Mouse (Mus musculus) forebrain, embryonic 10.5 days (tissue): ENCODE measurements around the gene Tbx6. TPM values are rescaled to one million over a fixed set of nuclear protein-coding genes. Genes with fewer than 3 reads are reported as not detected.

Source experiments
- DNase-seq: peaks from one replicate; pipeline ENCODE4 v3.0.0-alpha.2; 2017; ENCODE audit warnings: low spot score; ENCODE audit errors: extremely low spot score
- H3K27ac ChIP-seq: fragments of 300-500 bp; sonication (generic); 2 replicates; pipeline ENCODE4 v1.5.1; 2016; ENCODE audit warnings: mild to moderate bottlenecking
- H3K27me3 ChIP-seq: fragments of 300-500 bp; sonication (generic); 2 replicates; pipeline ENCODE4 v1.6.1; 2016; ENCODE audit warnings: mild to moderate bottlenecking; ENCODE audit not compliant: poor library complexity, severe bottlenecking
- H3K36me3 ChIP-seq: fragments of 300-500 bp; sonication (generic); replicated peaks from 2 replicates; pipeline ENCODE4 v1.6.1; 2016; ENCODE audit warnings: mild to moderate bottlenecking, moderate library complexity
- H3K4me1 ChIP-seq: fragments of 300-500 bp; sonication (generic); 2 replicates; pipeline ENCODE4 v1.6.1; 2016
- H3K4me3 ChIP-seq: fragments of 300-500 bp; sonication (generic); 2 replicates; pipeline ENCODE4 v1.5.1; 2016; ENCODE audit warnings: mild to moderate bottlenecking, moderate library complexity
- H3K9me3 ChIP-seq: fragments of 300-500 bp; sonication (generic); 2 replicates; pipeline ENCODE4 v1.6.1; 2016; ENCODE audit warnings: mild to moderate bottlenecking, moderate library complexity
- WGBS: fragments of 180-500 bp; shearing (Covaris S2); methylation state at CpG from one replicate; pipeline ENCODE4 v1.1.7; 2016; 5-methylcytosine and 5-hydroxymethylcytosine counted together
- polyA plus RNA-seq: library from polyadenylated mRNA; unstranded; fragments of >200 nt; fragmentation: Nextera tagmentation; extraction: Ambion mirVana; gene quantifications from 2 replicates; pipeline ENCODE4 v1.2.1, GENCODE M21; 2016

Gene Tbx6
- polyA plus RNA-seq, 1 experiment from 2014 or later, result 0.61 TPM

GRCm38 (mm10) chr7:126799468-126800268 is 18.4 kb downstream of the Tbx6 start:
- H3K36me3 ChIP-seq, result peaks cover 70% of the 10 kb centered on the region

GRCm38 (mm10) chr7:126800269-126801056 is 19.2 kb downstream of the Tbx6 start:
- H3K4me3 ChIP-seq, result peak overlapping the region; percentile 91
- no peaks in the 10 kb centered on the region for H3K27me3 ChIP-seq
- H3K9me3 ChIP-seq, result no peaks in the 10 kb centered on the region
- peaks cover 48% of the 10 kb centered on the region for H3K4me1 ChIP-seq
- no peak for DNase-seq
- H3K27ac ChIP-seq, result peak overlapping the region; percentile 98
- H3K36me3 ChIP-seq, result peaks cover 70% of the 10 kb centered on the region
- 45% methylated on average over 5 of the region's 5 CpGs for WGBS

More at GRCm38 (mm10) chr7:126799468-126800268, 18.4 kb downstream of the Tbx6 start:
- Histone ChIP-seq H3K4me1 (peaks cover 52% of the 10 kb centered on the region), H3K27me3 (no peaks in the 10 kb centered on the region), H3K9me3 (no peaks in the 10 kb centered on the region), H3K27ac (peak overlapping the region; percentile 98), H3K4me3 (peak overlapping the region; percentile 91)
- under 1% methylated on average over 38 of the region's 38 CpGs for WGBS
- no peak for DNase-seq

- WGBS, result 96% methylated on average over 16 of the region's 16 CpGs
- H3K27me3 ChIP-seq, result no peaks in the 10 kb centered on the region
- no peak for DNase-seq
- H3K4me3 ChIP-seq, result peak overlapping the region; percentile 13; the same call in 1 of the 2 replicates
- H3K4me1 ChIP-seq, result peaks cover 42% of the 10 kb centered on the region
- peak overlapping the region; percentile 98 for H3K27ac ChIP-seq
- peaks cover 70% of the 10 kb centered on the region for H3K36me3 ChIP-seq
- H3K9me3 ChIP-seq, result no peaks in the 10 kb centered on the region
Observed at GRCm38 (mm10) chr7:126801057-126801422, 19.8 kb downstream of the Tbx6 start.

GRCm38 (mm10) chr7:126802134-126802889 is 21.0 kb downstream of the Tbx6 start:
- peaks cover 35% of the 10 kb centered on the region for H3K4me1 ChIP-seq
- WGBS, result 88% methylated on average over 11 of the region's 11 CpGs
- H3K4me3 ChIP-seq, result no peak overlapping the region
- no peaks in the 10 kb centered on the region for H3K27me3 ChIP-seq
- no peaks in the 10 kb centered on the region for H3K9me3 ChIP-seq
- no peak overlapping the region for H3K27ac ChIP-seq
- peaks cover 70% of the 10 kb centered on the region for H3K36me3 ChIP-seq
- DNase-seq, result no peak

- peaks cover 35% of the 10 kb centered on the region for H3K4me1 ChIP-seq
- H3K9me3 ChIP-seq, result no peaks in the 10 kb centered on the region
- DNase-seq, result no peak
- no peak overlapping the region for H3K27ac ChIP-seq
- 86% methylated on average over 6 of the region's 6 CpGs for WGBS
- H3K4me3 ChIP-seq, result no peak overlapping the region
- H3K27me3 ChIP-seq, result no peaks in the 10 kb centered on the region
- H3K36me3 ChIP-seq, result peaks cover 70% of the 10 kb centered on the region
Observed at GRCm38 (mm10) chr7:126803181-126803580, 21.9 kb downstream of the Tbx6 start.

- no peak overlapping the region for H3K4me3 ChIP-seq
- H3K27ac ChIP-seq, result no peak overlapping the region
- peaks cover 70% of the 10 kb centered on the region for H3K36me3 ChIP-seq
- H3K9me3 ChIP-seq, result no peaks in the 10 kb centered on the region
- H3K27me3 ChIP-seq, result no peaks in the 10 kb centered on the region
- H3K4me1 ChIP-seq, result peaks cover 38% of the 10 kb centered on the region
- DNase-seq, result no peak
Observed at GRCm38 (mm10) chr7:126803751-126804150, 22.5 kb downstream of the Tbx6 start.

GRCm38 (mm10) chr7:126806956-126807355 is 25.7 kb downstream of the Tbx6 start:
- 91% methylated on average over 6 of the region's 6 CpGs for WGBS
- H3K4me3 ChIP-seq, result peak overlapping the region; percentile 79; the same call in 1 of the 2 replicates

GRCm38 (mm10) chr7:126807405-126807804 is 26.1 kb downstream of the Tbx6 start:
- peaks cover 32% of the 10 kb centered on the region for H3K4me1 ChIP-seq
- no peak for DNase-seq
- peak overlapping the region; percentile 97 for H3K27ac ChIP-seq
- 82% methylated on average over 4 of the region's 4 CpGs for WGBS
- 0 out of 2 replicates have a peak, but pooled peaks cover 2% of the 10 kb centered on the region for H3K27me3 ChIP-seq
- H3K4me3 ChIP-seq, result peak overlapping the region; percentile 79
- peaks cover 55% of the 10 kb centered on the region for H3K36me3 ChIP-seq
- H3K9me3 ChIP-seq, result no peaks in the 10 kb centered on the region

More at GRCm38 (mm10) chr7:126806956-126807355, 25.7 kb downstream of the Tbx6 start:
- H3K4me1 ChIP-seq, result peaks cover 32% of the 10 kb centered on the region
- peaks cover 60% of the 10 kb centered on the region for H3K36me3 ChIP-seq
- no peak for DNase-seq
- no peaks in the 10 kb centered on the region for H3K9me3 ChIP-seq
- no peaks in the 10 kb centered on the region for H3K27me3 ChIP-seq
- H3K27ac ChIP-seq, result 0 out of 2 replicates have a peak overlapping the region, but pooled peaks have one; percentile 97

GRCm38 (mm10) chr7:126808703-126809455 is 27.6 kb downstream of the Tbx6 start:
- WGBS, result under 1% methylated on average over 43 of the region's 43 CpGs
- H3K4me1 ChIP-seq, result peaks cover 34% of the 10 kb centered on the region
- peaks cover 40% of the 10 kb centered on the region for H3K36me3 ChIP-seq
- no peaks in the 10 kb centered on the region for H3K9me3 ChIP-seq
- peak overlapping the region; percentile 79 for H3K4me3 ChIP-seq
- H3K27me3 ChIP-seq, result peaks cover 13% of the 10 kb centered on the region; the same call in 1 of the 2 replicates
- DNase-seq, result peak; percentile 88
- H3K27ac ChIP-seq, result peak overlapping the region; percentile 97

- Histone ChIP-seq H3K4me1 (peaks cover 37% of the 10 kb centered on the region), H3K27me3 (peaks cover 17% of the 10 kb centered on the region; the same call in 1 of the 2 replicates), H3K4me3 (peak overlapping the region; percentile 79), H3K27ac (peak overlapping the region; percentile 97), H3K9me3 (no peaks in the 10 kb centered on the region), H3K36me3 (peaks cover 31% of the 10 kb centered on the region)
- 67% methylated on average over 5 of the region's 5 CpGs for WGBS
- no peak for DNase-seq
Observed at GRCm38 (mm10) chr7:126809723-126810369, 28.6 kb downstream of the Tbx6 start.

GRCm38 (mm10) chr7:126815726-126816222 is 34.5 kb downstream of the Tbx6 start:
- WGBS, result 77% methylated on average over 8 of the region's 8 CpGs

More at GRCm38 (mm10) chr7:126815726-126816222, 34.5 kb downstream of the Tbx6 start:
- peaks cover 9% of the 10 kb centered on the region for H3K4me1 ChIP-seq
- no peak for DNase-seq
- H3K27me3 ChIP-seq, result peaks cover 17% of the 10 kb centered on the region; the same call in 1 of the 2 replicates
- H3K9me3 ChIP-seq, result no peaks in the 10 kb centered on the region
- H3K4me3 ChIP-seq, result no peak overlapping the region
- no peak overlapping the region for H3K27ac ChIP-seq
- no peaks in the 10 kb centered on the region for H3K36me3 ChIP-seq
